Mouse (Mus musculus): ENCODE results near the gene Ddah1.

GRCm38 (mm10) chr3:145923874-145924577, 165.6 kb downstream of the Ddah1 start:
- TF ChIP-seq CTCF (IDR thresholded peaks at IDR 0.05; ENCODE audit: borderline replicate concordance, insufficient read depth, low read depth, low read length) (no peak), POLR2A (IDR thresholded peaks at IDR 0.05; ENCODE audit: borderline replicate concordance, insufficient read depth, low read length) (peak; percentile 78)
